Mouse (Mus musculus): ENCODE measurements at regions not wholly inside any gene's neighbourhood (a gene's known extent, or its start where the extent isn't known, plus 50 kb on each side); places are given as distances from the start of the nearest gene placed in this dataset.

GRCm38 (mm10) chr7:95008896-95009430 lies 1162.1 kb upstream of the Tenm4 start:
- TF ChIP-seq POLR2A (IDR thresholded peaks at IDR 0.05; ENCODE audit: borderline replicate concordance, extremely low read depth, insufficient read depth, insufficient read length, poor library complexity, severe bottlenecking) (no peak), CTCF (IDR thresholded peaks at IDR 0.05; ENCODE audit: borderline replicate concordance, extremely low read depth, insufficient read depth, insufficient read length) (no peak)
